Mouse (Mus musculus) G1E (cell line): ENCODE measurements around the gene Armh1.

Experiments used
- CTCF ChIP-seq: IDR thresholded peaks from 2 replicates; pipeline ENCODE4 v1.5.1; 2012; ENCODE audit warnings: low read depth, low read length, inconsistent platforms, mixed read lengths
- GATA1 ChIP-seq: IDR thresholded peaks from 2 replicates; pipeline ENCODE4 v1.6.1; 2012; ENCODE audit warnings: borderline replicate concordance, low read length, inconsistent platforms, mixed read lengths
- GATA2 ChIP-seq: IDR thresholded peaks from 2 replicates; pipeline ENCODE4 v1.6.1; 2012; ENCODE audit warnings: low read depth, low read length, inconsistent platforms, borderline replicate concordance
- TAL1 ChIP-seq: conservative IDR thresholded peaks from 2 replicates; pipeline ENCODE4 v1.6.1; 2012; ENCODE audit warnings: low read depth, low read length, inconsistent platforms, mixed read lengths

GRCm38 (mm10) chr4:117181863-117182758 is 69.8 kb downstream of the Armh1 start, which contains the start of gene Kif2c:
- TF ChIP-seq CTCF (no peak), TAL1 (no peak), GATA1 (no peak), GATA2 (peak; percentile 77; the same call in 1 of the 2 replicates)
